Mouse (Mus musculus) ES-E14 (cell line): ENCODE results near the gene Pam.

Source experiments
- CHD2 ChIP-seq: IDR thresholded peaks from 2 replicates; pipeline ENCODE4 v1.6.1; 2014; ENCODE audit warnings: mild to moderate bottlenecking, low read depth, low read length, inconsistent platforms
- HCFC1 ChIP-seq: IDR thresholded peaks from 2 replicates; pipeline ENCODE4 v1.6.1; 2012; ENCODE audit warnings: low read length, inconsistent platforms, borderline replicate concordance; ENCODE audit not compliant: insufficient read depth
- MAFK ChIP-seq: IDR thresholded peaks from 2 replicates; pipeline ENCODE4 v1.6.1; 2014; ENCODE audit warnings: mild to moderate bottlenecking, low read depth, low read length, inconsistent platforms; ENCODE audit not compliant: insufficient read depth
- ZC3H11A ChIP-seq: IDR thresholded peaks from 2 replicates; pipeline ENCODE4 v1.6.1; 2012; ENCODE audit warnings: low read depth, mild to moderate bottlenecking, inconsistent platforms, low read length, borderline replicate concordance

- TF ChIP-seq MAFK (no peak), HCFC1 (no peak), CHD2 (no peak), ZC3H11A (no peak)
These were observed 9.0 kb downstream of the Pam start for GRCm38 (mm10) chr1:98086456-98086855.
